Mouse (Mus musculus): ENCODE measurements around the gene Cep128.

DNA sequence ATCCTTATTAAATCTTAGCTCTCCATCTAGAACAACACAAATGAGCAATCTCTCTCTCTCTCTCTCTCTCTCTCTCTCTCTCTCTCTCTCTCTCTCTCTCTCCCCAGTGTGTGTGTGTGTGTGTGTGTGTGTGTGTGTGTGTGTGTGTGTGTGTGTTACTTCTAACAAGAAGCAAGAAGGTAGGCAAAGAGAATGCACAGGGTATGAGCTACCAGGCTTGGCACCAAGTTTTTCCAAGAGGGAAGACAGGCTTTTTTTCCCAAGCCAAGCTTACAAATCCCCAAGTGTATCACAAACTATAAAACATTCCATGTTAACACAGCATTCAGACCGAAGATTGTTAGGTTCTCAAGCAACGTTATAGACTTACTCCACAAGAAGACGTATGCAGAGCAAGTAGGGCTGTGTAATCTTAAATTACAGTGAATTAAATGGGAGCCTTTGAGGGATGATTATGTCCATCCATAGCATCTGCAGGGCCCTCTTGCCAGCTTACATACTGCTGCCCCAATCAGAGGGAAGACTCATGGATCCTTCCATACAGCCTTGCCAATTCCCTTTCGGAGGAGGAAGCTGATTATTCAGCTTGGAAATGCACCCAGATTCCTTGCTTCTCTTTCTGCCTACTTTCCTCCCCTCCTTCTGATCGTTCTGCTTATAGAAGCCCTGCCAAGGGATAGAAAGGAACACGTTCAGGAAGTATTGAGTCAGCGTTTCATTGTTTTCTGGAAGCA is 429.3 kb downstream of the Cep128 start:
- no peak for TF ChIP-seq CTCF (IDR thresholded peaks at IDR 0.05; ENCODE audit: low read depth, low read length)
- no peak for TF ChIP-seq POLR2A (IDR thresholded peaks at IDR 0.05; ENCODE audit: extremely low read depth, insufficient read depth, low read length)
